Mouse (Mus musculus) fat pad, adult 2 months (tissue): ENCODE data around the gene BC052040.

Experiments used
- DNase-seq: peaks from one replicate; pipeline ENCODE4 v3.0.0-alpha.2; 2011; ENCODE audit warnings: low read depth, low spot score; ENCODE audit errors: extremely low read depth

Gene BC052040

DNA sequence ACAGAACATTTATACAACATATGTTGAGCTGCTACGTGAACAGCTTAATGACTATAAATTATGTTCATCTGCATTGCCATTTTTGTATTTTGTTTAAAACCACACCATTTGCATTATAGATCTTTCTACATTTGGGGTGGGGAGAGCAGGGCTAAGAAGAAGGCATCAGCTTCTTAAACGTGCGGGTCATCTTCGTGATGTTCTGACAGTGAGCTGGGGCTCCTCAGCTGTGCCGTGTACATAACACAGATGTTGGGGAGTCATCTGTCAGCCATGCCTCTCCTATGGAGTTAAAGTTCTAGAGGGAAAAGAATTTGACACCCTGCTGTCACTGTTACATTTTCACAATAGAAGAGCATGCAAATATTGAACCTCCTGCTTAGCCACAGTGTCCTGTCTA, 19.2 kb downstream of the BC052040 start:
- DNase-seq, result no peak

DNA sequence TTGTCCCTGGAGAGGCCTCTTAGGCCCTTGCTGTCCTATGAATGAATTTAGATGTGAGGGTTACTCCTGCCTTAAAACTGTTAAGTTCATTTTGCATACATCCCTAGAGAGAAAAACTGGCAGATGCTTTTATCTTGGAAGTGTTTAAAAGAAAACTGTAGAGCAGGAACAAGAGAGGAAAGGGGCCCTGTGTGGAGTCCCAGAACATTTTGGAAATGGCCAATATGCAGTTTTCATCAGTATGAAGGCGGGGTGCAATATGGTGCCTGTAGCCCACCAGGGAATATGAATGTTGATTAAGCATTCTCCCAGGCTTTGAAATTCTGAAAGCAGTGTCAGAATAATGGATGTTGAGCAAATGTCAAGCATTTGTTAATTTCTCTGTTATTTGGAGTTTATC, 19.8 kb downstream of the BC052040 start:
- no peak for DNase-seq

DNA sequence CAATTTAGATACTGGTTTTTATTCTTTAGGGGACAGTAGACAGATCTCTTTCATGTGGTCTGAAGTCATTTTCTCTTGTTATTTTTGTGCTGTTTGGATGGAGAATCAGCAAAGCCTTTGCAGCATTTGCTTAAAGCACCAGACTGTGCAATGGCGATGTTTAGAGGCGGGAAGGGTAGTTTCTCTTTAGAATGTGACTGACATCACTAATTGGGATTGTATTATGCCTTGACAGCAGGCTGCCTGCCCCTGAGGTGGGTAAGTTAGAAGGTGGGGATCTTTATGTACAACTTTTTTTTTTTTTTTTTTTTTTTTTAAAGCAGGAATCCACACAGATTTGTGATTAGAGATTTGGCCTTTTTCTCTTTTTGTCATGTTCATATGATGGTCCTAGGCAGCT, 20.6 kb downstream of the BC052040 start:
- DNase-seq, result no peak

DNA sequence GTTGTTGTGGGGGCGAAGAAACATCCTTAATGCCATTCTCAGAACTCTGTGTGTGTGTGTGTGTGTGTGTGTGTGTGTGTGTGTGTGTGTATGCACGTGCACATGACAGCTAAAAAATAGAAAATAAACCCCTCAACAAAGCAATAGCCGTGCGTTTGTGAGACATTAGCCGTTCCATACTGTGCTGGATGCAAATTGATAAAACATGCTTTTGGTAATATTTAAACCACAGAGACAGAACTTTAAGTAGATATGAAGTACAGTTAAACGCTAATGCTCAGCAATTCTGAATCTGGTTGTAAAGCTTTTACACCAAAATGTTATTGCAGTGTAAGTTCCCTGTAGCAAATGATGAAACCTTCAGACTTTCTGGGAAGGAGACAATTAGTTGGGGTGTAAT, 22.6 kb downstream of the BC052040 start:
- DNase-seq, result no peak

- no peak for DNase-seq
Observed at GRCm38 (mm10) chr2:115605829-115606336, 24.4 kb downstream of the BC052040 start.

GRCm38 (mm10) chr2:115609020-115609419, 27.5 kb downstream of the BC052040 start:
- no peak for DNase-seq

DNA sequence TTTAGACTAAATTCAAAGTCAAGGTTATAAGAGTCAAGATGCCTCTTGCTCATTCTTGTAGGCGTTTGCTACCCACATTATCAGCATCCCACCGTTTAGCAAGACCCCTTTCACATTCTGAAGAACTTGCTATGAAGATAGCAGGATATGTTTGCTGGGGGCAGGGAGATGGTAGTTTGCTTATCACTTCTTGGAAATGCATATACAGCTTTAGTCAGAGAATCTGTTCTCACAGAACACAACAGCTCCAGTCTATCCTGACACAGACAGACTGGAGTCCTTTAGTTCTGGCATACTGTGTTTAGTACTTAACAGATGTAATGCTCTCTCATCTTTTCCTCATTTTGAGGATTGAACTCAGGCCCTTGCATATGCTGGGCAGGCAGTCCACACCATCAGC, 28.6 kb downstream of the BC052040 start:
- no peak for DNase-seq

DNA sequence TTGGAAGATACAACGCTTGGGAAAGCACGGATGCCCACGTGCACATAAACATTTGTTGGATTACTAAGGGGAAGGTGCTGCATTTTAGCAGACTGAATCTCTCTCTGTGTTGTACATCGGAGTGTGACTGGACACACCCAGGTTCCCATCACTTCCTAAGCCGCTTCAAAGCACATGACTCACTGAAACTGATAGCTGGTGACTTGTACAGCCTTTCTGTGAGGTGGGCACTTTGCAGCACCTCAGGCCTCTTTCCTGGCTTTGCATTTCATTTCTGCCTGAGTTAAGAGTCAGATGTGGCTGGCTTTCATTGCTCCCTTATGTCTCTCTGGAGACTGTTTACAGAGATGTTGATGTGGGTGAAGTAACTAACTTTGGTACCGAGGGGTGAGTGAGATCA, 29.0 kb downstream of the BC052040 start:
- no peak for DNase-seq

GRCm38 (mm10) chr2:115613830-115614520, 32.5 kb downstream of the BC052040 start:
- no peak for DNase-seq

DNA sequence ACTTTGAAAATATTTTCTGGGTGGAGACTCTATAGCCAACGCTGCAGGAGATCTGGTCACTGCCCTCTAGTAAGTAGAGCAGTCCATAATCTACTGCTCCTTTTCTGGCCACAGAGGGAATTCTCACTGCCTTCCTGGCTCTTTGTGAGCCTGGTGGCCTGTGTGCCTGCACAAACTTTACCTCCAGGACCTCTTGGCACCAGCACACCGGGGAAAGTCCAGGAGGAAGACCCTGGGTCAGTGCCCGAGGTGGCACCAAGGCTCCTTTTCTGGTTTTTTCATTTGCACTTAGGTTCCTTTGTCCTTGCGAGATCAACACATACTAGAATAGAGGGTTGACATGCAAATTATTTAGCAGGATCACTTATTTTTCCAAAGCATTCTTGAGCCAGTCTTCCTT, 47.0 kb downstream of the BC052040 start:
- DNase-seq, result no peak

DNA sequence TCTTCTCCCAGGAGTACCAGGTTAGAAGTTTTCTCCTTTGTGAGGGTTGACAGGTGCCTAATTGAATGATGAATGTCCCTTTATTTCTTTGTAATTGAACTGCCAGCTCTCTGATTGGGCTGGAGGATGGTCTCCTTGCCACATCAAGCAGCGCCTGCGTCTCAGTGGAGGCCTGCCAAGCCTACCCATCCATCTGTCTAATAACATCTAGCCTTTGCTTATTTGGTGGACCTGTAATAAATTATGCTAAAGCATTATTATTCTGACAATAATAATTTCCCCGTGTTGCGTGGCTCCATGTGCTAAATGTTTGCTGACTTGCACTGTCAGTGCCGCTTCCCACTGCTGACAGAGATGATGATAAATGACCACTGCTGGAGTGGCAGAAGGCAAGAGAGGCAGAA, 49.5 kb downstream of the BC052040 start:
- no peak for DNase-seq

- DNase-seq, result no peak
Observed at GRCm38 (mm10) chr2:115631826-115632225, 50.3 kb downstream of the BC052040 start.

DNA sequence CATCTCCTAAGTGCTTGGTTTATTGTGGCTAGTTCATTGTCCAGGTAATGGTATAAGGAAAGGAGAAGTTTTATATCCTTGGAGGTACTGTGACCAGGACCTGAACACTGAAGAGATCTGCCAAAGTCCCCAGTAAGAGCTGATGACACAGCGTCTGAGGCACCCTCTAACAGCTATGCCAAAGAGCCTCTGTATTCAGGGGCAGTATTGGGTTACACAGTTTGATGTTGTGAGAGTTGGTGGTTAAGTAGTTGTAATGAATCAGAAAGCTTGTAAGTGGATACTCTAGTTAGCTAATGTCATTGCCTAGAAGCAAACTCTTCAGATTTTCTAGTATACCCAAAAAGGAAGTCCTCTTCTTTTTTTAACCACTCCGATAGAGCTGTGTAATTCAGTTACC, 68.7 kb downstream of the BC052040 start:
- DNase-seq, result no peak

- DNase-seq, result no peak
Observed at GRCm38 (mm10) chr2:115659712-115660111, 78.2 kb downstream of the BC052040 start.

DNA sequence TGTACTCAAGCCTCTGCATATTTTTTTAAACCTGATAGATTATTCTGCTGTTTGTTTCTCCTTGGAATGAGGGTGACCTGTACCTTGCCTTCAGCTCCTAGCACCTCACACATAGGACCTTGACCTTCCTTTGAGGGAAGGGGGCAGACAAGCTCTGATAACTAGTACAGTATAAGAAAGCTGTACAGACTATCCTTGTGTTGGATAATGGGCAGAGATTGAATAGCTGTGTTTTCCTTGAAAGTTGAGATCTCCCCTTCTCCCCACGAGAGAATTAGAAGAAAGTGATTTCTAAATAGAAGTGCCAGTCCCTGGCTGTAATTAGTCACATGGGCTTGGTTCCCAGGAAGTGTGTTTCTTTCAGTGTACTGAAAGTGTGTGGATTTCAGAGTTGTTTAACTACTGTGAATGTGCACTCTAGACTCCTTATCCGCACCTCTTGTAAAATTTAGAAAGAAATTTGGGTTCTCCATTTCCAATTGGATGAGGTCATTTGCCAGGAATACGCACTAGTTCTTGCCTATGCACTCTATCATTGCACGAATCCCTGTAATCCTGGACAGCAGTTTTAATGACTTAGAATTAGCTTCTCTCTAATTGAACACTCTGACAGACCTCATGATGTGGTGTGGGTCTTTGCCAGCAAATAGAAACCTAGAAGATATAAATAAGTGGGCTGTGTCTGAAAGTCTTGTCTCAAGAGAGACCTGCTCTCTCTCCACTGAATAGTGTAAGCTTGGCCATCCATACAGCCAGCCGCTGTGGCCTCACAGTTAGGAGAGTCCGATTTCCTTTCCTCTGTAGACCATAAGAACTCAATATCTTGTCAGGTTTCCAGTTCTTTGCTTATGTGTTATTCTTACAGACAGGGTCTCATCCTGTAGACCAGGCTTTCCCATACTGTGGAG, 79.0 kb downstream of the BC052040 start:
- no peak for DNase-seq

- no peak for DNase-seq
Observed at GRCm38 (mm10) chr2:115667516-115667915, 86.0 kb downstream of the BC052040 start.

GRCm38 (mm10) chr2:115673054-115673660, 91.6 kb downstream of the BC052040 start:
- DNase-seq, result no peak

- DNase-seq, result no peak
Observed at GRCm38 (mm10) chr2:115678786-115679185, 97.3 kb downstream of the BC052040 start.

- no peak for DNase-seq
Observed at GRCm38 (mm10) chr2:115685250-115685649, 103.7 kb downstream of the BC052040 start.

GRCm38 (mm10) chr2:115687612-115688011, 106.1 kb downstream of the BC052040 start:
- no peak for DNase-seq

- DNase-seq, result peak; percentile 82
Observed at GRCm38 (mm10) chr2:115688282-115688681, 106.8 kb downstream of the BC052040 start.

DNA sequence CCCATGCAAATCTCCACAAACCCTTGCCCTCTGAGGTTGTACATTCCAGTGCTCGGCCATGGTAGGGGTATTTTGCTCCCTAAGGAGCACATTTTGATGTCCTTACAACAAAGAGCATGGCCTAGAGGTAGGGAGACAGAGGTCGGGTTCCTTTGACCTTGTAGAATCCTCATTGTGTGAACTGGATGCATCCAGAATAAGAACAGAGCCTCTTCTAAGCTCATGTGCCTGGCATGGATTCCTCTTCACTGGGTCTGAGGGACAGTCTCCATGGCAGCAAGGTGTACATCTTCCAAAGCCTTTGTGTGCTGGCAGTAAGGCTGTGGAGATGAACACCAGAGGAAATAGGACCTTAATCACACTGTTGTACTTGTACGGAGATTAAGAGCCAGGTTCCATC, 112.3 kb downstream of the BC052040 start:
- DNase-seq, result no peak
